Mouse (Mus musculus): ENCODE results near the gene B9d1.

GRCm38 (mm10) chr11:61470880-61471279, 34.1 kb upstream of the B9d1 start:
- TF ChIP-seq CTCF (IDR thresholded peaks at IDR 0.05) (no peak), EP300 (IDR thresholded peaks at IDR 0.05) (no peak)

Data from lung, postnatal 0 days (tissue).